Mouse (Mus musculus): ENCODE measurements around the gene Scube1. TPM values are rescaled to one million over a fixed set of nuclear protein-coding genes. Genes with fewer than 3 reads are reported as not detected.

The Scube1 gene
- polyA plus RNA-seq, 1 experiment = 19.3 TPM

DNA sequence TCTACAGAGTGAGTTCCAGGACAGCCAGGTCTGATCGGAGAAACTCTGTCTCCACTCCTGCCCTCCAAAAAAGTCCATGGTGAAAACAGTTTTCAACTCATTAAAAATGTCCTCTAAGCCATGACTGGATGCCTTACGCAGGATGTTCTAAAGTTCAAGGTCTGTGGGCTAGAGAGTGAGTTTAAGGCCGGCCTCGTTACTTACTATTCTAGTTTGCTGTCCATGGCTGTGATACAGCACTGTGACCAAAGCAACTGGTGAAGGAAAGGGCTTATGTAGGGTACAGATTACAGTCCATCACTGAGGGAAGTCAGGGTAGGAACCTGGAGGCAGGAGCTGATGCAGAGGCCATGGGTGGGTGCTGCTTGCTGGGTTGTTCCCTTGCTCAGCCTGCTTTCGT, 156.3 kb downstream of the Scube1 start:
- no peaks in the 10 kb centered on the region for H3K27me3 ChIP-seq (ENCODE audit: control insufficient read depth, insufficient read depth, low read length)
- no peak overlapping the region for H3K4me3 ChIP-seq (ENCODE audit: low read depth, low read length)
- no peak overlapping the region for H3K27ac ChIP-seq (ENCODE audit: insufficient read depth, low read depth, low read length)
- 94% methylated on average over 5 of the region's 5 CpGs for WGBS
- peaks cover 8% of the 10 kb centered on the region for H3K4me1 ChIP-seq (ENCODE audit: control insufficient read depth, insufficient read depth, insufficient read length, low read length)
- H3K36me3 ChIP-seq (ENCODE audit: control insufficient read depth, insufficient read depth, low read length) = peaks cover 5% of the 10 kb centered on the region; the same call in 1 of the 2 replicates
- no peak for TF ChIP-seq POLR2A (IDR thresholded peaks at IDR 0.05; ENCODE audit: low read depth, low read length)
- no peak for TF ChIP-seq CTCF (IDR thresholded peaks at IDR 0.05; ENCODE audit: extremely low read depth, insufficient read length, insufficient replicate concordance, low read depth, low read length)

DNA sequence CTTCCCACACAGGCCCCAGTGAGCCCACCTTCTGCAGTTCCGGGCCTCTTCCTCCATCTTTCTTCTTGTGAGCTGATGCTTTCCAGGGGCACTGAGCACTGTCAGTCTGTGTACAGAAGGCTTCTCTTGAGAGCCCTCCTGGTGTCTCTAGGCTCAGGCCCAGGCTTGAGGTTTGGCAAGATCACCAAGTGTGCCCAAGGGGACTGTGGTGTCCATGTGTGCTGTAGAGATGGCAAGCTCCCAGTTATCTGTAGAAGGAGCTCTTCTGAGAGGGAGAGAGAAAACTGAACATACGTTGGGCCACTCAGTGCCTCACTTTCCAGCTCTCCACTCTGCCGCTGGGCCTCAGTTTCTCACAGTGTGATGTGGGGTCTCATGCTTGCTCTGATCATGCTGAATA, 157.1 kb downstream of the Scube1 start:
- WGBS = 91% methylated on average over 3 of the region's 3 CpGs
- Histone ChIP-seq H3K36me3 (ENCODE audit: control insufficient read depth, insufficient read depth, low read length) (peaks cover 2% of the 10 kb centered on the region; the same call in 1 of the 2 replicates), H3K4me1 (ENCODE audit: control insufficient read depth, insufficient read depth, insufficient read length, low read length) (peaks cover 8% of the 10 kb centered on the region), H3K27me3 (ENCODE audit: control insufficient read depth, insufficient read depth, low read length) (no peaks in the 10 kb centered on the region), H3K4me3 (ENCODE audit: low read depth, low read length) (no peak overlapping the region), H3K27ac (ENCODE audit: insufficient read depth, low read depth, low read length) (no peak overlapping the region)
- no peak for TF ChIP-seq CTCF (IDR thresholded peaks at IDR 0.05; ENCODE audit: extremely low read depth, insufficient read length, insufficient replicate concordance, low read depth, low read length)
- TF ChIP-seq POLR2A (IDR thresholded peaks at IDR 0.05; ENCODE audit: low read depth, low read length) = no peak

DNA sequence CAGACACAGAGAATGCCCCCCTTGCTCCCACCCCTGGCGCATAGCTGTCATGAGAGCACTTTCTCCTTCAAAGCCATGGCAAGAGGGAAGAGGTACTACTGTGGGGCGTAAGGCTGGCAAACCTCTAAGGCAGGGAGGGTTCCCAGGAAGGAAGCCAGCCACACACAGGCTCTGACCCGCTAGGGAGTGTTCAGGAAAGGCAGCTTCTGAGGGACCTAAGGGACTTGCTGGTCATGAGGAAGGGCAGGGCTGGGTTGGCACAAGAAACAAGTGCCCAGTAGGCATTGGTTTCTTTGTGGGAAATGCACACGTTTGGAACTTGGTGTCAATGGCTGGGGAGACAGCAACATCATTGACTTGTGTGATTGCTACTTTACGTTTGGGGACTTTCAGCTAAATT, 158.8 kb downstream of the Scube1 start:
- Histone ChIP-seq H3K36me3 (ENCODE audit: control insufficient read depth, insufficient read depth, low read length) (no peaks in the 10 kb centered on the region), H3K4me1 (ENCODE audit: control insufficient read depth, insufficient read depth, insufficient read length, low read length) (peaks cover 8% of the 10 kb centered on the region), H3K27ac (ENCODE audit: insufficient read depth, low read depth, low read length) (no peak overlapping the region), H3K27me3 (ENCODE audit: control insufficient read depth, insufficient read depth, low read length) (no peaks in the 10 kb centered on the region), H3K4me3 (ENCODE audit: low read depth, low read length) (no peak overlapping the region)
- 78% methylated on average over 5 of the region's 5 CpGs for WGBS
- TF ChIP-seq POLR2A (IDR thresholded peaks at IDR 0.05; ENCODE audit: low read depth, low read length) = no peak
- no peak for TF ChIP-seq CTCF (IDR thresholded peaks at IDR 0.05; ENCODE audit: extremely low read depth, insufficient read length, insufficient replicate concordance, low read depth, low read length)

GRCm38 (mm10) chr15:83565434-83565833, 159.4 kb downstream of the Scube1 start:
- no peaks in the 10 kb centered on the region for H3K27me3 ChIP-seq (ENCODE audit: control insufficient read depth, insufficient read depth, low read length)
- no peaks in the 10 kb centered on the region for H3K36me3 ChIP-seq (ENCODE audit: control insufficient read depth, insufficient read depth, low read length)
- H3K27ac ChIP-seq (ENCODE audit: insufficient read depth, low read depth, low read length) = no peak overlapping the region
- 71% methylated on average over 3 of the region's 3 CpGs for WGBS
- no peak for TF ChIP-seq POLR2A (IDR thresholded peaks at IDR 0.05; ENCODE audit: low read depth, low read length)
- TF ChIP-seq CTCF (IDR thresholded peaks at IDR 0.05; ENCODE audit: extremely low read depth, insufficient read length, insufficient replicate concordance, low read depth, low read length) = no peak
- H3K4me1 ChIP-seq (ENCODE audit: control insufficient read depth, insufficient read depth, insufficient read length, low read length) = peaks cover 8% of the 10 kb centered on the region
- no peak overlapping the region for H3K4me3 ChIP-seq (ENCODE audit: low read depth, low read length)

- 1% methylated on average over 27 of the region's 27 CpGs for WGBS
- Histone ChIP-seq H3K4me3 (ENCODE audit: low read depth, low read length) (peak overlapping the region; percentile 78), H3K27ac (ENCODE audit: insufficient read depth, low read depth, low read length) (peak overlapping the region; percentile 59), H3K27me3 (ENCODE audit: control insufficient read depth, insufficient read depth, low read length) (no peaks in the 10 kb centered on the region), H3K4me1 (ENCODE audit: control insufficient read depth, insufficient read depth, insufficient read length, low read length) (peaks cover 6% of the 10 kb centered on the region; the same call in 1 of the 2 replicates), H3K36me3 (ENCODE audit: control insufficient read depth, insufficient read depth, low read length) (no peaks in the 10 kb centered on the region)
- TF ChIP-seq CTCF (IDR thresholded peaks at IDR 0.05; ENCODE audit: extremely low read depth, insufficient read length, insufficient replicate concordance, low read depth, low read length) = no peak
- no peak for TF ChIP-seq POLR2A (IDR thresholded peaks at IDR 0.05; ENCODE audit: low read depth, low read length)
Observed at GRCm38 (mm10) chr15:83563857-83564651, 160.8 kb downstream of the Scube1 start.

GRCm38 (mm10) chr15:83563327-83563856, 161.4 kb downstream of the Scube1 start, which contains the start of the genes Tspo and Mcat:
Gene Tspo, plus strand, starts transcription at chr15:83563592.
Gene Mcat, minus strand, starts transcription at chr15:83563787.
- WGBS = under 1% methylated on average over 28 of the region's 28 CpGs
- Histone ChIP-seq H3K36me3 (ENCODE audit: control insufficient read depth, insufficient read depth, low read length) (no peaks in the 10 kb centered on the region), H3K27me3 (ENCODE audit: control insufficient read depth, insufficient read depth, low read length) (no peaks in the 10 kb centered on the region), H3K4me3 (ENCODE audit: low read depth, low read length) (peak within 1 kb of the TSS; percentile 78), H3K27ac (ENCODE audit: insufficient read depth, low read depth, low read length) (peak within 1 kb of the TSS; percentile 59), H3K4me1 (ENCODE audit: control insufficient read depth, insufficient read depth, insufficient read length, low read length) (peaks cover 6% of the 10 kb centered on the region; the same call in 1 of the 2 replicates)
- no peak for TF ChIP-seq CTCF (IDR thresholded peaks at IDR 0.05; ENCODE audit: extremely low read depth, insufficient read length, insufficient replicate concordance, low read depth, low read length)

- H3K27ac ChIP-seq (ENCODE audit: insufficient read depth, low read depth, low read length) = peak overlapping the region; percentile 58; the same call in 1 of the 2 replicates
- TF ChIP-seq POLR2A (IDR thresholded peaks at IDR 0.05; ENCODE audit: low read depth, low read length) (no peak), CTCF (IDR thresholded peaks at IDR 0.05; ENCODE audit: extremely low read depth, insufficient read length, insufficient replicate concordance, low read depth, low read length) (no peak)
- peak overlapping the region; percentile 28; the same call in 1 of the 2 replicates for H3K4me3 ChIP-seq (ENCODE audit: low read depth, low read length)
- peaks cover 6% of the 10 kb centered on the region; the same call in 1 of the 2 replicates for H3K4me1 ChIP-seq (ENCODE audit: control insufficient read depth, insufficient read depth, insufficient read length, low read length)
- 29% methylated on average over 15 of the region's 15 CpGs for WGBS
- H3K27me3 ChIP-seq (ENCODE audit: control insufficient read depth, insufficient read depth, low read length) = no peaks in the 10 kb centered on the region
- H3K36me3 ChIP-seq (ENCODE audit: control insufficient read depth, insufficient read depth, low read length) = no peaks in the 10 kb centered on the region
Observed at GRCm38 (mm10) chr15:83562626-83563270, 162.1 kb downstream of the Scube1 start.
